Mouse (Mus musculus) retina, embryonic 14.5 days (tissue): ENCODE results near the gene Acin1.

Source experiments
- DNase-seq: peaks from one replicate; pipeline ENCODE4 v3.0.0-alpha.2; 2015; ENCODE audit warnings: low spot score

Gene Acin1

DNA sequence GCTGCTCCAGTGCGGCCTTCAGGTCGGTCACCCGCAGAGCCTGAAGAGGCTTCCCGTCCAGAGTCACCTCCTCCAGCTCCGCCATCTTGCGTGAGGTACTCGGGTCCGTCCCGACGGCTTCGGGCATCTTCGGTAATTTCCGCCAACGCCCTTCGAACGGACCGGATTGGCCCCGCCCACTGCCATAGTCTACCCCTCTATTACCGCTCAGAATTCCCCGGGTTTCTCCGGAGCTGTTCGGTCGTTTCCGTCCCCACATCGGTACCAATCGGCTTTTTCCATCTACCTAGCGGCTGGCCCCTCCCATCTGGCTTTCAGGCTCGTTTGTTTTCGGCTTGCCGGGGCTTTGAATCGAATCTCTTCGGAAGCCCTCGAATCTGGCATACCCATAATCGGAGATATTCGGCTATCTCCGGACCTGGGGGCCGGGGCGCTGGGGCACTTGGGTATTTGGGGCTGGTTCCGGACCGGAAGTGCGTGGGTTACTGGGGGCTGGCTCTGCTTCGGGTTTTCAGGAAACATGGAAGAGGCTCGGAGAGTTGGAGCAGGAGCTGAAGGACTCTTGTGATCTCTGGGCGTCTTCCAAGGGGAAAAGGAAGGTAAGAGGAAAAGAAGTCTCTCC is at the start of gene Acin1:
Gene Acin1, minus strand, starts transcription at position 410 of the 622 bp plus-strand sequence.
- peak; percentile 100 for DNase-seq

DNA sequence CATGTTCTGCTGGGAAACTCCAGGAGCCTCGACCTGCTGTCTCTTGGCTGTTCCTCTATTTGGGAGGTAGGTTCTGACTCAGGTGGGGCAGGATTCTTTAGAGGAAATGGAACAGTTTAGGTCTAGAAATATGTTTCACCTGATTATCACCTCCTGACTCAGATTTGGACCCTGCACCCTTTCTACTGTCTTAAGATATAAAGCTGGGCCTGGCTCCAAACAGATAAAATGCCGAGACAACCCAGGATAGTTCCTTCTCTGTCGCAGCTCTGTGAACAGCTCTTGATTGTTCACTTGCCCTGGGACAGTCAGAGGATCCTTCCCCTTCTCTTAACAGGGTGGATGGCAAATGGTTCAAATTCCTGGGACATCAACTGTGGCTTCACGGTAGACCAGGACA is 48.5 kb upstream of the Acin1 start:
- no peak for DNase-seq

DNA sequence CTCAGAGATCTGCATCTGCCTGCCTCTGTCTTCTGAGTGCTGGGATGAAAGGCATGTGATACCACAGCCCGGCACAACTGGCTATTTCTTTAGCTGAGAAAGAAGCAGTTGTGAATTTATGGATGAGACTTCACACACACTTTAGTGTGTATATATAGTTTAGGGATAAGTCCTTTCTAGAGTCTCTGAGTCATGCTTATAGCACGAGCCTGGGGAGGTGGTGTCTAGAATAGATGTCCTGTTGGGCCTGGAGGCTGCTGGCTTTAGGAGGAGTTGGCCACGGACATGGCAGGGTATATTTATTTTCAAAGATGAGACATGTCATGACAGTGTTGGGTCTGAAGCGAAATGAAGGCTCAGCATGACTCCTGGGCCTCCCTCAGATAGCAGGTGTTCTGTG is 47.3 kb upstream of the Acin1 start:
- no peak for DNase-seq

DNA sequence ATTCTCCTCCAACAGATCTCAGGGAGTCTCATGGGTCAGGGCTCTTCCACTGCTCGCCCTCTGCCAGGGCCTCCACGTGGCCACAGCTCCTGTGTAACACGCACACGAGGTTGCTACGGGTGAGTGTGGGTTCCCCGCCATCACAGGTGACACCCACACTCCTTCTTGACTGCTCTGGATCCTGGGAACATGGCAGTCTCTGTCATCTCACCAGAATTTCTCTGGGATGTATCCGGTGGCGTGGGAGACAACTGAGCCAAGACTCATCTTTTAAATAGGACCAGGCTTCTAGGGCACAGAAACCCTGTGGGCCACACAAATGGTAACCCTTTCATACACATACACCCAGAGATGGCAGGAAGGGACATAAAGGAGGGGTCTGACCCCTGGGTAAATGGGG is 45.5 kb upstream of the Acin1 start:
- no peak for DNase-seq

DNA sequence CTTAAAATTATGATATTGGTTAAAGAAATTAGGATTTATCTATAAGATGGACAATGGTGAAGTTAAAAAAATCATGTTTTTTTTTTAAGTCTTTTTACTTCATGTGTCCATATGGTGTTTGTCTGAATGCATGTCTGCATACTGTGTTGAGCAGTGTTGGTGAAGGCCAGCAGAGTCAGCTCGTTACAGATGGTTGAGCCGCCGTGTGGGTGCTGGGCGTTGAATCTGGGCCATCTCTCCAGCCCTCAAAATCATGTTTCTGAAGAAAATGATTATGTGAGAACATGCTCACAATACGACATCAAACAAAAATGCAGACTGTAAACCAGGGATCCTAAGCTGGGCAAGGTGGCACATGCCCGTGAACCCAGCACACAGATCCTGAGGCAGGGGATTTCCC is 43.6 kb upstream of the Acin1 start:
- DNase-seq, result no peak

DNA sequence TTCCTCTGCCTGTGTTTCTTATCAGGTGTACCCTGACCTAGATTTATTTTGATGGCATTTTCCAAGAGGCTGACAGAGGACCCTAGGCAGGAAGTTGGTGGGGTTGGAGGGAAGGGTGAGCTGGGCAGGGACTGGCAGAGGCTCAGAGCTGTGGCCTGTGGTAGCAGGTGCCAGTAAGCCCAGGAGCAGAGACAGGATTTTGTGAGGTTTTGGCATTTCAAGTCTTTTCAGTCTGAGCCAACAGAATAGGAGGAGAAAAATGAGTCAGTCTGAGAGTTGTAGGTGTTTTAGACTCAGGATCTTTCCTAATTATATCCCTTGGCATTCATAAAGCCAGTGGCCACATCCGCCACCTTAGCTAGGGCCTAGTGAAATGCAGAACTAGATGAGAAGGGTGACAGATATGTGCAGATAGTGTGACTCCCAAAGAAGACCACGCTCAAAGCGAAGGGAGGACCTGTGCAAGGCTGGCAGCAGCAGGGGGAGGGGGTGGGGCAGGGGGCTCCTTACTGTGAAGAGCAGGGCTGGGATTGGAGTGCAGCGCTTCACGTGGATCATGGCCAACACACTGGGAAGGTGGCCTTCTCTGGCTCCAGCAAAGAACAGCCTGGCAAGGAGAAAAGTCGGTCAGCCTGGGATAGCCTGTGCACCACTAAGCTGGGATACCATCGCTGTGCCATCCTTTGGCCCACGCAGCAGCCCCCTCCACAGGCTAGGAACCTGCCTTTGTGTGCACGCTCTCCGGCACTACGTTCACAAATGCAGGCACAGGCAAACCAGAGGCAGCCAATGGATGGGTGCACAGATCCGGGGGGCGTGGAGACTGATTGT is 42.3 kb upstream of the Acin1 start:
- DNase-seq, result no peak

DNA sequence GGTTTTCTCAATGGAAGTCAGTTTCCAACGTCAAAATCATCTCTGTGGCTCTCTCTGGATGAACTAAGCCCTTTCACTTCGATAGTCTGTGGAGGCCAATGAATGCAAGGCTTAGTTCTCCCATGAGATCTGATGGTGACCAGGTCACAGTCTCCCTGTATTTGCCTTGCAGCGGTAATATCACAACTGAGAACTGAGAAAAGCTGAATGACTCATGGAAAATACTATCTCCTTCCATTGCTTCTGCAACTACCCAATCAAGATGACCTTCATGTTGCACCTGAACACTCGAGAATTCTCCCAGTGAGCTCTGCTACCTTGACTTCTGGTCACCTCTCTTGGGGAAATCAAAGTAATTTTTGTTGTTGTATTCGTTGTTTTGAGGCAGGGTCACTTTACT is 40.8 kb upstream of the Acin1 start:
- DNase-seq, result no peak

DNA sequence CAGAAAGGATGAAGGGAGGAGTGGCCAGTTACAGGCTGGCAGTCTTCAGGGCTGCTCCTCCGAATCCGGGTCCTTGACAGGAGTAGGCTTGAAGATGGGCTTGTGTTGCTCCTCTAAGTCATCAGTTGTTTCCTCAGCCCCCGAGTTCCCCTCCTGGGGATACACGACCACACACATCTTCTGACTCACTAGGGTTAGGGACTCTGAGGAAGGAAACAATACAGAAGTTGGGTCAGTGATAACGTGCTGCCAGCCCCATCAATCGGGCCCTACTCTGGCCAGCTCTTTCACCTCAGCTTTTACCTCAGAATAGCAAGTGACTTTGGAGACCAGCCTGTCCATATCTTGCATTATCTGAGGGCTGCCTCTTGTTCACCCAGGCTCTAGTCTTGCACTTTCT is 37.3 kb upstream of the Acin1 start:
- no peak for DNase-seq

DNA sequence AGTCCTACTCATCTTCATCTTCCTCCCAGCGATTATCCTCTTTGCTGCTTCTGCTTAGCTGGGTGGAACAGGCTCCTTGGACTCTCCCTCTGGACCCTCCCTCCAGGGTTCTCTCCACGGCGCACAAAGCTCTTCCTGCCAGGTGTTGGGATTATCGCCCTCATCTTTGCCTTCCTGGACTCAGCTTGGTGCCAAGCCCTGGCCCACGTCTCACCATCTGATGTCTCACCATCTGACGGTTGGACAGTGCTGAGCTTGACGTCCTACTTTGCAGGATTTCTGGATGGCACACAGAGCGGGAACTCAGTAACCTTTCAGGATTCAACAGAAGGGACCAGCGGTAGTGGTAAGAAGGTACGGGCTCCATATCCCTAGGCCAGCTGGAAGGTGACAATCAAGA is 35.0 kb upstream of the Acin1 start:
- no peak for DNase-seq

DNA sequence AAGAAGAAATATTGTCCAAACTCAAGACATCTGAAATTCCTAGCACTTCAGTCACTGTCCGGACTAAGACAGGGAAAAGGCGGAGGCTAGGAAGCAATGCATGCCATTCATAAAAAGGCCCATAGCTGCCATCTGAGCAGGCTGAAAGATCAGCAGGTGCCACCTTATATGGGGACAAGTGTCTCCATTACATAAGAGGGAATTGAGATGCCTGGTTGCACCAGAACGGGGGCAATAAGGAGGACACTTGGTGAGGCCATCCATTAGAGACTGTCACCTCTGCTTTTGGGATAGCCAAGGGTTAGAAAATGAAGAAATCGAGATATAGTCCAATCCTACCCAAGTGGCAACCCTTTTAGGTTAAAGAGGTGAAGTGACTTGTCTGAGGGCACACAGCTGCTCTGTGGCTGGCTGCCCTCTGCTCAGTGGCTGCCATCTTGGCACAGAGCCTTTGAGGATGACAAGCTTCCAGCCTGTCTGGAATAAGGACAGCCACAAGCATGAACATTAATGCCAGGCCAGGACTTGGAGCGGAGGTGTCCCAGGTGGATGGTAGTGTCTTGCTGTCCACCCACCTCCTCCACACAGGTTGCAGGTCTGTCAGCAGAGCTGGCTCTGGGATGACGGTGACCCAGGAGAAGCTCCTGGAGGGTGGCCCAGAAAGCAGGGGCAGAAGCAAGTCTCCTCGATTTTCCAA is 34.1 kb upstream of the Acin1 start:
- no peak for DNase-seq

DNA sequence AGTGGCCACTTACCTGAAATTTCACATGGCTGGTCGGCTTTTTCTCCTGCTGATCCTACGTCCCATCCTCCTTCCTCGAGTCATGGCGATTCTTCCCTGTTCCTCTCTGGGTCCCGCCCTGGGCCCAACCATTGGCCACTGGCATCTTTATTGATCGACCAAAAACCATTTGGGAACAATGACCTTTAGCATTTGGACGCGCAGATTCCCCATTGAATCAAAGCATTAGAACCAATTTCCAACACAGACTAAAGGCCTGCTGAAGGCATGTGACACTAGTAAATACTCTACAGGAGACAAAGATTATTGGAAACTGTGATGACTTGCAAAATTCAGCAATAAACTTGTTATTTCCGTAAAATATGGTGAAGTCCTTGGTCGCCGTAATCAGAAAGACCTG is 33.3 kb upstream of the Acin1 start:
- no peak for DNase-seq

DNA sequence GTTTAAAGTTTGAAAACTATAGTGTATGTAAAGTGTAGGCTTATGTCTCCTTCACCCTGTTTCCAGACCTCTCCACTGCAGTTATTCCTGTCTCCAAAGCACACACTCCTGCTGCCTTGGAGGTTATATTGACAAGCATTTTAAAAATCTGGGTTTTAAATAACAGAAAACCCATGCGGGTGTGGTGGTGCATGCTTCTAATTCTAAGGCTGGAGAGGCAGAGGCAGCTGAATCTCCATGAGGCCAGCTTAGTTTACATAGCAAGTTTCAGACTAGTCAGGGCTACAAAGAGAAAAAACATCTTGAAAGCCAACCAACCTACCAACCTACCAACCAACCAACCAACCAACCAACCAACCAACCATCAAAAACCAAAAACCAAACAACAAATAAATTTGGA is 28.7 kb upstream of the Acin1 start:
- DNase-seq, result no peak

DNA sequence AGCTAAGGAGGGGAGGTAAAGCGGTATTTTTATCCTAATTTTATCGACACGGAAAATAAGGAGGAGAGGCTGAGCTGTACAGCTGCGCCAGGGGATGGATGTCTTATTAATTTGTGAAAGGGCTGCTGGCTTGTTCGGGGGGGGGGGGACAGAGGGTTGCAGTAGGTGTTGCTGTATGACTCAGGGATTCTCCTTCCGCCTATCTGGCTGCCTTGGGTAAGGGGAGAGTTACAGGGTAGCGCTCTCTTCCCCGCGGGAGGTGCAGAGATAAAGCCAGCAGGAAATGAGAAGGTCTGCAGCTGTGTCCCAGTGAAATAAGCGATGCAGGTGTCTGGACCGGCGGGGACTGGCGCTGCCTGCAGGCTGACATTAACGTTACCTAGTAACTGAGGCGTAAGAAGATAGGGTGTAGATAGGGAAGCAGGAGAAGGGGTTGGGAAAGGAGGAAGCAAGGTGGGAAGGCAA is 27.9 kb upstream of the Acin1 start:
- DNase-seq, result peak; percentile 46

DNA sequence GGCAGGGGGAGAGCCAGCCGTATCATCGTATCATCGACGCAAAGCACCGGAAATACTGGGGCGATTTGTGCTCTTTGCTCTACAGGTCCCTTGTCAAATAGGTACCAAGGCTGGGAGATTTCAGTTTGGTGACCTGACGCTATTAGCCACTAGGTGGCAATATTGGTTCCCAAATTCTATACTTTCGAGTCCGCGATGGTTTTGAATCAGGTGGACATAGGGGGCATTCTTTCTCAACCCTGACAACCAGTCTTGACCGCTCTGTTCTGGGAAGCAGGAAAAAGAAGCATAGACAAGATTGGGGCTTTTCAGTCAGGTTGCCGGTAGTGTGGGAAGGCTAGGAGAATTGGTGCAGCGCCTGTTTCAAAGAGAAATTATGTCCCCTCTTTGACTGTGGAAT is 27.4 kb upstream of the Acin1 start:
- peak; percentile 95 for DNase-seq

DNA sequence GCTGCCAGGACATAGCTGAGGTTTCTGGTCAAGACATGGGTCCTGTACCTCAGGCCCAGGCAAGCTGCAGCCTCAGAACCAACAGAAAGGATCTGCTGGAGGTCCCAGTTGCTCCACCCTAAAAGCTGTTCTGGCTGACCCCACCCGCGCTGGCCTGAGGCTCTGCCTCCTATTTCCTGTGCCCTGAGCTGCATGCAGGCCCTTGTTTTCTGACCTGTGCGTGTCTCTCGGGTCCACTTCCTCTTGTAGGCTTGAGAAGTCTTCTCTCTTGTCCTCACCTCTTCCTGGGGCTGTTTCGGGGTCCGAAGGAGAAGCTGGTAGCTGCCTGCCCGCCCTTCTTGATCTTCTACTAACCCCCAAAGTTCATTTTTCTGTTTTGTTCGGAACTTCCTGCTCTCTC is 26.1 kb upstream of the Acin1 start:
- no peak for DNase-seq

DNA sequence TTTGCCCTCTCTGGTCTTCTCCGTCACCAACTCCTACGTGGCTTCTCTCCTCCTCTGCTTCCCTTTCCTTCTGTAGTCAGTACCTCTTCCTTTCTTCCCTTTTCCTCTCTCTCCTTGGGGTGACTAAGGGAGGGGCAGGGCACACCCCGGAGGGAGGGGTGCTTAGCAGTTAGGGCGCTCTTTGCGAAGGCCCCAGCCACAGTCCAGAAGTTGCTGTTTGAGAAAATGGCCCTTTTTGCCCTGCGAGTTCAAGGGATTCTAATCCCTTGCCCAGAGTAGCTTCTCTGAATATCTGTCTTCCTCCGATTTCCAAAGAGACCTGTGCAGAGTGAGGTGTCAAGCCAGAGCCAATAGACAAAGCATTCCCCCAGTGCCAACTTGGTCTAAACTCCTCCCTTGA is 25.3 kb upstream of the Acin1 start, which contains the start of gene Cebpe:
Gene Cebpe, minus strand, starts transcription at position 101 of the 400 bp plus-strand sequence.
- DNase-seq, result no peak

DNA sequence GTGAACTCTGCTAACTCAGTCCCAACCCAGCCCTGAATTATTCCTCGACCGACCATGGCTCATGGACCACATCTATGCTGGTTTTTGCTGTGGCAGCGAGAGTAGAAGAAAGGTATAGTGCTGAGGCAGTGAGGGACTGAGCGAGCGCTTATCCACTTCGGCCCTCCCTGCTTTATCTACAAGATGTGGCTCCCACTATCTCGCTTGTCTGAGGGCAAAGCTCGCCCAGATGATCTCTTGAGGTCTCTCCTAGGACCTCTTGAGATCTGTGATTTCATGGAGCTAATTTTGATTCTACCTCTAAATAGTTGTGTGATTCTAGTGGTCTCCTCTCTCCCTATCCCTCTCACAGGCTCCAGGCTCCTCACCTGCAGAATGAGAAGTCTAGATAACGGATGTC is 22.3 kb upstream of the Acin1 start:
- DNase-seq, result no peak

DNA sequence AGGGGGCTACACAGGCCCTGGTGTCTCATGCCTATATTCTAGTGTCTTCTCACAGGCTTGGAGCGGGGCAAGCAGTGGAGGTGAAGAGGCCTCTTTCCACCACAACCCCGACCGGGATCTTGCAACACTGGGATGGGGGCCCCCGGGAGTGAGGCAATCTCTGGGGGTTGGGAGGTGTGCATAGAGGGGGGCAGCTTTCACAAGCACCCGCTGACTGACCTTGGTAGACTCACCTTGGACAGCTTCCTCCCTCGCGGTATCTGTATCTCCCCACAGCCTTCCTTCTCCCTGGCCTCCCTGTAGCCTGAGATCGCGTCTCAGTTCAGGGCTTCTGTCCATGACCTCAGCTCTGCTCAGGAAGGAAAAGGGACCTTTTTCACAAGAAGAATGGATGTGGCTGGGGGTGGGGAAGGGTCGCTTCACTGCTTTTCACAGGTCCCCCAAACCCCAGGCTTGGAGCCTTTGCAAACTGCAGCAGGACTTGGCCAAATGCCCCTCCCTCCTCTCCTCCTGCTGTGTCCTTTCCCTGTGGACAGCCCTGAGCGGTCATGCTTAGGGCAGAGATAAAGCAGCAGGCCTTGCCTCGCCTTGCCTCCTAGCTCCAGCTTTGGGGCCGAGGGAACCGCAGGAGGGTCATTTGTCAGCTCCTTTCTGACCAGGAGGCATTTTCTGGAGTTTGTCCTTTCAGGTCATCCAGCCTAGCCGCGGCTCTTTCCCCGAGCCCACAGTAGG is 20.0 kb upstream of the Acin1 start:
- no peak for DNase-seq

DNA sequence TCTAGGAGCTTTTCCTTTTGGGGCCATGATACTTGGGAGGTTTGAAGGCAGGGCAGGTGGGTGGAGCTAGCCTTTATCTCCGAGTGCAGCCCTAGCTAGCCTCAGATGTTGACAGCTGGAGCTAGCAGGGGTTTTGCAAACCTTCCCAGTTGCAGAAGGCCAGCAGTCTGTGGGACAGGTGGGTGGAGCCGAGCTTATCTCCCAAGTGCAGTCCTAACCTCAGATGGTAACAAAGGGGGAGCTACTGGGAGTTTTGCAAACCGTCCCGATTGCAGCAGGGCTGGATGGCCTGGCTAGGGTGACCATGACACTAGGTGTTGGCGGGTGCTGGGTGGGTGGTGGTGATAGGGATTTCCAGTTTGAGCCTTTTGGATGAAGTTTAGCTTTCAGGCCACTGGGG is 19.1 kb upstream of the Acin1 start:
- no peak for DNase-seq

DNA sequence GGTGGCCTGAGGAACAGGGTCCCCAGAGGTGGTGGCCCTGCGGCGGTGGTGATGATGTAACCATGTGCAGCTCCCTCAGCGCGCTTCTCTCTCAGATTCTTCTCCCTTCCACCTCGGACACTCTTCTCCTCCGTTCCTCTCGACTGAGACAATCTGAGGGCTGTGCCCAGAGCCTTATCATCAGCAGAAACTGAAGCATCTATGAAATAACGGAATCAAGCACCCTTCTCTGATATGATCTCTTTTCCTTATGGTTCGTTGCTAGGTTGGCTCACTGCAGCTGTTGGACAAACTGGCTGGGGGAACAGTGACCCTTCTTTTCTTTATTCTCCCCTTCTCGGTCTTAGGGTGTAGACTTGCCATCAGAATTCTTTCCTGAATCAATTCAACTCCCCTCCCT is 16.5 kb upstream of the Acin1 start:
- no peak for DNase-seq

DNA sequence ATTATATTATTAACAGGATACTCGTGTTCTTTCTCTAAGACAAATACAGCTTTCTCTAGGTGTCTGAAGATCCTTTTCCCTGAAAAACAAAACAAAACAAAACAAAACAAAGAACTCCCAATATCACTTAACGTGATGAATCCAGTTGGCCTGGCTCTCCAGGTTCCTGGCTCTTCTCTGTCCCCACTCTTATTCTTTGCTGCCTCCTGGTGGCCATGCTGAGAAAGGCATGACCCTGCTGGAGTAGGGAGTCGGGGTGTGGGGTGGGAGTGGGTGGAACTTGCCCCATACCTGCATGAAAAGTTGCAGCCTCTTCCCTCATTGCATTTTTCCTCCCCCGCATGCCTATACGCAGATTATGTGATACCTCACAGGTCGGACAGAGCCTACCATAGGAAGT is 14.6 kb upstream of the Acin1 start:
- peak; percentile 86 for DNase-seq

DNA sequence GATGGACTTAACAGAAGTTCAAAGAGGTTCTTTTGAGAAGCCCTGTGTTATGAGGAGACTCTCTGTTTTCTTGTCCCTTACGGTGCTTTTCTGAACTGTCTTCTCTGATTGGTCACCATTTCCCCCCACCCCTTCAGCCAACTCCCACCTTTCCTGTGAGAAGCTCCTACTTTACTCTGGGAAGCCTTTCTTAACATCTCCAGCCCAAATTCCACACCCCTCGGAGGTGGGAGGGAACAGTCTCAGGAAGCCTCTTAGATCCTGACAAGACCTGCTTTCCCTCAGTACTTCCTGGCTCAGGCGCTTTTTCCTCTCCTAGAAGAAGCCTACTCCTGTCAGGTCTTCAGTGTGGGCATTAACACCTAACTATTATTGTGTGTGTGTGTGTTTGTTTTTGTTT is 12.9 kb upstream of the Acin1 start:
- no peak for DNase-seq
